Mouse (Mus musculus) CH12.LX (cell line): ENCODE results near the gene Zfp628. TPM values are rescaled to one million over a fixed set of nuclear protein-coding genes. Genes with fewer than 3 reads are reported as not detected.

ENCODE experiments used
- DNase-seq: peaks from one replicate; pipeline ENCODE4 v3.0.0-alpha.2; 2013; ENCODE audit errors: extremely low read depth
- H3K27ac ChIP-seq: 2 replicates; pipeline ENCODE4 v1.5.1; 2012; ENCODE audit warnings: low read depth, mild to moderate bottlenecking, control low read depth, moderate library complexity; ENCODE audit not compliant: insufficient read depth
- H3K27me3 ChIP-seq: replicated peaks from 2 replicates; pipeline ENCODE3; 2012; ENCODE audit warnings: inconsistent platforms
- H3K36me3 ChIP-seq, 2 experiments: replicated peaks in 1 of 2; 2 replicates each; pipeline versions ENCODE3 to v1.6.1; 2012; ENCODE audit warnings: inconsistent platforms in 1 of 2, low read length in 1 of 2, mild to moderate bottlenecking in 1 of 2, mixed read lengths in 1 of 2, moderate library complexity in 1 of 2; ENCODE audit not compliant: control insufficient read depth in 1 of 2, insufficient read depth in 1 of 2
- H3K4me1 ChIP-seq, 2 experiments: 2 replicates each; pipeline ENCODE4 v1.6.1; 2012; ENCODE audit warnings: inconsistent platforms in 1 of 2, moderate library complexity in 1 of 2; ENCODE audit not compliant: insufficient read depth in 2 of 2, control insufficient read depth in 1 of 2
- H3K4me2 ChIP-seq: 2 replicates; pipeline ENCODE4 v1.6.1; 2012; ENCODE audit warnings: low read depth, mild to moderate bottlenecking, control low read depth; ENCODE audit not compliant: poor library complexity, insufficient read depth, severe bottlenecking
- H3K4me3 ChIP-seq, 3 experiments: fragments of 150-350 bp in 1 of 3; sonication (generic) in 1 of 3; replicated peaks in 1 of 3; 2 replicates each; pipeline versions ENCODE3 to v1.5.1; 2011 to 2012; ENCODE audit warnings: low read depth in 2 of 3, low read length in 2 of 3, mild to moderate bottlenecking in 2 of 3, moderate library complexity in 2 of 3, control low read depth in 1 of 3, improper control_type of control experiment in 1 of 3, inconsistent platforms in 1 of 3, mixed read lengths in 1 of 3; ENCODE audit not compliant: poor library complexity in 1 of 3
- H3K79me2 ChIP-seq: replicated peaks from 2 replicates; pipeline ENCODE4 v1.6.1; 2012; ENCODE audit warnings: mild to moderate bottlenecking, moderate library complexity; ENCODE audit not compliant: control insufficient read depth, poor library complexity, insufficient read depth, severe bottlenecking; ENCODE audit errors: extremely low read depth
- H3K9ac ChIP-seq: 2 replicates; pipeline ENCODE4 v1.6.1; 2012; ENCODE audit warnings: low read depth, mild to moderate bottlenecking, control low read depth, moderate library complexity; ENCODE audit not compliant: insufficient read depth
- H3K9me3 ChIP-seq: replicated peaks from 2 replicates; pipeline ENCODE3; 2012; ENCODE audit warnings: low read length, inconsistent platforms, mixed read lengths
- CHD2 ChIP-seq: IDR thresholded peaks from 2 replicates; pipeline ENCODE4 v1.6.1; 2011; ENCODE audit warnings: low read length, improper control_type of control experiment
- CTCF ChIP-seq, 2 experiments: IDR thresholded peaks in 1 of 2; conservative IDR thresholded peaks in 1 of 2; 2 replicates each; pipeline ENCODE4 v1.5.1; 2011 to 2012; ENCODE audit warnings: low read depth in 2 of 2, low read length in 2 of 2, improper control_type of control experiment in 1 of 2, inconsistent platforms in 1 of 2, mild to moderate bottlenecking in 1 of 2, moderate library complexity in 1 of 2
- E2F4 ChIP-seq: IDR thresholded peaks from 2 replicates; pipeline ENCODE4 v1.6.1; 2011; ENCODE audit warnings: low read depth, low read length, improper control_type of control experiment; ENCODE audit not compliant: insufficient replicate concordance
- EP300 ChIP-seq: IDR thresholded peaks from 2 replicates; pipeline ENCODE4 v1.6.1; 2011; ENCODE audit warnings: low read length, improper control_type of control experiment
- GABPA ChIP-seq: IDR thresholded peaks from 2 replicates; pipeline ENCODE4 v1.6.1; 2012; ENCODE audit warnings: low read depth, low read length, improper control_type of control experiment, inconsistent platforms; ENCODE audit not compliant: insufficient replicate concordance
- HCFC1 ChIP-seq: IDR thresholded peaks from 2 replicates; pipeline ENCODE4 v1.6.1; 2012; ENCODE audit warnings: low read depth, mild to moderate bottlenecking, inconsistent platforms, low read length, improper control_type of control experiment
- JUN ChIP-seq: IDR thresholded peaks from 2 replicates; pipeline ENCODE4 v1.6.1; 2011; ENCODE audit warnings: low read depth, mild to moderate bottlenecking, low read length, improper control_type of control experiment, moderate library complexity; ENCODE audit not compliant: insufficient read depth
- MAFK ChIP-seq: IDR thresholded peaks from 2 replicates; pipeline ENCODE4 v1.6.1; 2011; ENCODE audit warnings: low read length, improper control_type of control experiment; ENCODE audit not compliant: insufficient replicate concordance
- MAX ChIP-seq: IDR thresholded peaks from 2 replicates; pipeline ENCODE4 v1.6.1; 2011; ENCODE audit warnings: low read length, improper control_type of control experiment
- MAZ ChIP-seq: IDR thresholded peaks from 2 replicates; pipeline ENCODE4 v1.6.1; 2012; ENCODE audit warnings: low read depth, mild to moderate bottlenecking, inconsistent platforms, low read length, improper control_type of control experiment, moderate library complexity
- NELFE ChIP-seq: IDR thresholded peaks from 2 replicates; pipeline ENCODE4 v1.6.1; 2011; ENCODE audit warnings: low read depth, low read length, improper control_type of control experiment
- PAX5 ChIP-seq: IDR thresholded peaks from 2 replicates; pipeline ENCODE4 v1.6.1; 2012; ENCODE audit warnings: low read length, inconsistent platforms, mixed read lengths
- POLR2A ChIP-seq: IDR thresholded peaks from 2 replicates; pipeline ENCODE4 v1.6.1; 2011; ENCODE audit warnings: low read depth, mild to moderate bottlenecking, improper control_type of control experiment, low read length
- RCOR1 ChIP-seq: conservative IDR thresholded peaks from 2 replicates; pipeline ENCODE4 v1.6.1; 2012; ENCODE audit warnings: low read depth, mild to moderate bottlenecking, inconsistent platforms, low read length, improper control_type of control experiment
- USF1 ChIP-seq: IDR thresholded peaks from 2 replicates; pipeline ENCODE4 v1.6.1; 2014; ENCODE audit warnings: low read depth, mild to moderate bottlenecking, inconsistent platforms, low read length, improper control_type of control experiment
- ZC3H11A ChIP-seq: IDR thresholded peaks from 2 replicates; pipeline ENCODE4 v1.6.1; 2012; ENCODE audit warnings: low read depth, mild to moderate bottlenecking, inconsistent platforms, low read length, improper control_type of control experiment
- dilution Hi-C: fragments of 300-500 bp; cut with MboI; formaldehyde crosslinking; loops from 2 replicates; pipeline ENCODE4 v1.14.3; 2020; ENCODE audit warnings: low sequenced_read_pairs; ENCODE audit not compliant: extremely low pct_unique_long_range_greater_than_20kb, extremely low pct_ligation_motif_present
- in situ Hi-C: fragments of 300-500 bp; cut with MboI; formaldehyde crosslinking; loops from 3 replicates; pipeline ENCODE4 v1.14.3; 2019; ENCODE audit warnings: low sequenced_read_pairs, low pct_ligation_motif_present, low pct_unique_long_range_greater_than_20kb, mixed read lengths
- polyA plus RNA-seq: library from polyadenylated mRNA; unstranded; fragments of >175 nt; gene quantifications from 2 replicates; pipeline ENCODE4 v1.2.1, GENCODE M21; 2012; ENCODE audit warnings: low read depth; ENCODE audit not compliant: insufficient read length
- total RNA-seq, 2 experiments: library from RNA; depleted of rRNA; stranded (reverse); fragments of 300-350 nt in 1 of 2; fragments of >200 nt in 1 of 2; gene quantifications; 2 replicates each; pipeline ENCODE4 v1.2.3; 2012 to 2014

Gene Zfp628
- total and polyA plus RNA-seq, 3 experiments = 0.87 to 9.4 (median 2.2) TPM

DNA sequence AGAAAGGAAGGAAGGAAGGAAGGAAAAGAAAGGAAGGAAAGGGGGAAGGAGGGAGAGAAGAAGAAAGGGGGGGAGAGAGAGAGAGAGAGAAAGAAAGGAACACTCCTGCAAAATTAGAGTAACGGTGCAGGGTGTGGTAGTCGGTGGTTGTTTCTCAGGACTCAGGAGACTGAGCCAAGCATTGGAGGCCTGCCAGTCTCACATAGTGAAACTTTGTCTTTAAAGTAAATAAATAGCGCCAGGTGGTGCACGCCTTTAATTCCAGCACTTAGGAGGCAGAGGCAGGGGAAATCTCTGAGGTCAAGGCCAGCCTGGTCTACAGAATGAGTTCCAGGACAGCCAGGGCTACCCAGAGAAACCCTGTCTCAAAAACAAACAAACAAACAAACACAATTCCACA, 28.3 kb upstream of the Zfp628 start:
- Histone ChIP-seq H3K4me3 (no peak overlapping the region), H3K27ac (no peak overlapping the region), H3K36me3 (peaks cover 2 to 37% of the 10 kb centered on the region in 2 experiments), H3K4me1 (no peaks in the 10 kb centered on the region), H3K9me3 (peaks cover 3% of the 10 kb centered on the region), H3K4me2 (no peak overlapping the region), H3K9ac (no peak overlapping the region), H3K79me2 (no peaks in the 10 kb centered on the region), H3K27me3 (no peaks in the 10 kb centered on the region)
- no peak for DNase-seq
- dilution Hi-C loops (no loop called here), in situ Hi-C loops (no loop called here)
- TF ChIP-seq EP300 (no peak), NELFE (no peak), GABPA (no peak), RCOR1 (no peak), MAZ (no peak), PAX5 (no peak), MAFK (no peak), USF1 (no peak)

DNA sequence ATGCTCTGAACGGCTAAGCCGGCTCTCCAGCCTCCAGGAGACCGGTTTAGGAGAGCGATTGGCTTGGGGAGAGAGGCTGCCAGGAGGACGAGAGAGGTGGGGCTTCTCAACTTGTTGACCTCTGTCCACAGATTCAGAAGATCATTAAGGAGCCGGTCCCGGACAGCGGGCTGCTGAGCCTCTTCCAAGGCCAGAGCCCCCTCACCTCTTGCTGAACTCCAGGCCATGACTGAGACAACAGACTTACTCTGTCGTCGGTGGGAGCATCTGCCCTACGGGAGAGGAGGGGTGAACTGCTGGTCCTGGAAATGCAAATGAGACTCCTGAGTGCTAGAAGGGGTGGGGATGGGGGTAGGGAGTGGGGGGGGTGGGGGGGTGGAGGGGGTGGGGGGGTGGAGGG, 19.8 kb upstream of the Zfp628 start:
- H3K27ac ChIP-seq = no peak overlapping the region
- TF ChIP-seq USF1 (no peak), E2F4 (no peak), HCFC1 (no peak), POLR2A (no peak), JUN (no peak), RCOR1 (no peak), MAX (no peak), ZC3H11A (no peak)
- H3K9ac ChIP-seq = no peak overlapping the region
- H3K4me2 ChIP-seq = no peak overlapping the region
- no peaks in the 10 kb centered on the region for H3K79me2 ChIP-seq
- dilution Hi-C loops (no loop called here), in situ Hi-C loops (no loop called here)
- H3K9me3 ChIP-seq = no peaks in the 10 kb centered on the region
- DNase-seq = no peak
- H3K4me1 ChIP-seq = no peaks in the 10 kb centered on the region
- H3K36me3 ChIP-seq = peaks cover 4 to 54% of the 10 kb centered on the region in 2 experiments
- H3K4me3 ChIP-seq = no peak overlapping the region
- H3K27me3 ChIP-seq = no peaks in the 10 kb centered on the region

DNA sequence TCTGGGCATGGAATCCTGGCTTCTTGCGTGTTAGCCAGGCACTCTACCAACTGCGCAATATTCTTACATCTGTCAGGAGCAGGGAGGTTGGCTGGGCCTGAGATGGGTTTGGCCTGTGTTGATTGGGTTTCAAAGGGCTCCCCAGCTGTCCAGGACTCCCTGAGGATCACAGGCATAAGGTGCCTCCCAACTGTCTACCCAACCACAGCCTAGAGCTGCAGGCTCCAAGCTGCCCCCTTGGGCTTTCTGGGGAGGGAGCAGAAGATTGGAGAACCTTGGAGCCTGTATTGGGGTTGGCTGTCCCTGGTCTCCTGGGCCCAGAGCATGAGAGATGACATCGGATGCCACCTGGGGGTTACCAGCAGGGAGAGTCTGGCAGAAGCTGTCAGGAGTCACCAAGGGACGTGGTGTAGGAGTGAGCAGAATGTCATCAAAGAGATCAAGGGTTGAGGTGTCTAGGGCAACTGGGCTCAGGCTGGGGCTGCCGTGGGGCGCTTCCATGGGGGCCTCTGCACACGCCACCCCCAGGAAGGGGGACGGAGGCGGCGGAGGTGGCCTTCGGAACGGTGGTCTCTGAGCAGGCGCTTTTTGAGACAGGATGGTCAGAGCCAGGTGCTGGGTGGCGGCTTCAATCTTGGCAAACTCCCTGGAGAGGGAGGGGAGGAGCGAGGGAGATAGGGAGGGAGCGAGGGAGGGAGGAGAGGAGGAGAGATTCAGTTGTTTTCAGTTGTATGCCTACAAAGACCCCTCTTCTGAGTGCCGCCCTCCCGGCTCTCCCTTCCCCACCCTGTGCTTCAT, 16.0 kb upstream of the Zfp628 start:
- in situ Hi-C loops = no loop called here
- TF ChIP-seq CTCF (conservative IDR thresholded peaks at IDR 0.05 in 1 of 2, IDR thresholded peaks at IDR 0.05 in 1 of 2; ENCODE audit: low read depth in 2 of 2, low read length in 2 of 2) (no peak), CHD2 (no peak)
- H3K4me3 ChIP-seq = no peak overlapping the region

More for the DNA sequence above, 16.0 kb upstream of the Zfp628 start:
- no peak overlapping the region for H3K4me2 ChIP-seq
- H3K9me3 ChIP-seq = peaks cover 3% of the 10 kb centered on the region
- H3K9ac ChIP-seq = no peak overlapping the region
- H3K36me3 ChIP-seq = peaks cover 0 to 29% of the 10 kb centered on the region in 2 experiments
- H3K4me1 ChIP-seq = no peaks in the 10 kb centered on the region
- dilution Hi-C loops = no loop called here
- no peaks in the 10 kb centered on the region for H3K27me3 ChIP-seq
- DNase-seq = no peak
- no peak overlapping the region for H3K27ac ChIP-seq
- H3K79me2 ChIP-seq = no peaks in the 10 kb centered on the region
